Mouse (Mus musculus) thymus, adult 2 months (tissue): Measurements from ENCODE around the gene Pebp1. TPM values are rescaled to one million over a fixed set of nuclear protein-coding genes. Genes with fewer than 3 reads are reported as not detected.

Source experiments
- DNase-seq: peaks from one replicate; pipeline ENCODE4 v3.0.0; 2021
- H3K27ac ChIP-seq: fragments of 200-500 bp; 2 replicates; pipeline ENCODE4 v1.5.1; 2012; ENCODE audit warnings: low read length, control low read depth; ENCODE audit not compliant: control insufficient read depth, insufficient read depth
- H3K27me3 ChIP-seq: fragments of 200-500 bp; 2 replicates; pipeline ENCODE4 v1.6.1; 2012; ENCODE audit warnings: mild to moderate bottlenecking, low read length, moderate library complexity, mixed read lengths; ENCODE audit not compliant: control insufficient read depth, insufficient read depth
- H3K36me3 ChIP-seq: fragments of 200-500 bp; 2 replicates; pipeline ENCODE4 v1.6.1; 2012; ENCODE audit warnings: mild to moderate bottlenecking, low read length, moderate library complexity; ENCODE audit not compliant: control insufficient read depth, insufficient read depth
- H3K4me1 ChIP-seq: fragments of 200-500 bp; replicated peaks from 2 replicates; pipeline ENCODE4 v1.6.1; 2012; ENCODE audit warnings: low read length; ENCODE audit not compliant: control insufficient read depth, insufficient read depth
- H3K4me3 ChIP-seq: fragments of 200-500 bp; 2 replicates; pipeline ENCODE4 v1.5.1; 2012; ENCODE audit warnings: mild to moderate bottlenecking, low read length, control low read depth, moderate library complexity; ENCODE audit not compliant: control insufficient read depth, insufficient read depth
- CTCF ChIP-seq: fragments of 200-500 bp; IDR thresholded peaks from 2 replicates; pipeline ENCODE4 v1.5.1; 2012; ENCODE audit warnings: mild to moderate bottlenecking, control low read depth, low read length, moderate library complexity, borderline replicate concordance; ENCODE audit not compliant: control insufficient read depth, poor library complexity, insufficient read depth; ENCODE audit errors: extremely low read depth
- POLR2A ChIP-seq: fragments of 200-500 bp; IDR thresholded peaks from 2 replicates; pipeline ENCODE4 v1.6.1; 2012; ENCODE audit warnings: mild to moderate bottlenecking, low read length, control low read depth, moderate library complexity; ENCODE audit not compliant: control insufficient read depth, poor library complexity, insufficient read depth; ENCODE audit errors: extremely low read depth
- WGBS: fragments of 180-500 bp; shearing (Covaris S2); methylation state at CpG from one replicate; pipeline ENCODE4 v1.1.7; 2018; 5-methylcytosine and 5-hydroxymethylcytosine counted together
- polyA plus RNA-seq: library from polyadenylated mRNA; depleted of rRNA; stranded (reverse); fragments of >200 nt; gene quantifications from 2 replicates; pipeline ENCODE4 v1.2.3, GENCODE M21; 2012

Pebp1 gene
- polyA plus RNA-seq, 1 experiment = 498 TPM

- Histone ChIP-seq H3K4me3 (no peak overlapping the region), H3K4me1 (no peaks in the 10 kb centered on the region), H3K27ac (no peak overlapping the region), H3K36me3 (no peaks in the 10 kb centered on the region), H3K27me3 (no peaks in the 10 kb centered on the region)
- TF ChIP-seq CTCF (no peak), POLR2A (no peak)
- 92% methylated on average over 15 of the region's 15 CpGs for WGBS
- DNase-seq = no peak
These were observed 8.4 kb downstream of the Pebp1 start for GRCm38 (mm10) chr5:117278809-117279668.

GRCm38 (mm10) chr5:117277784-117278183 lies 9.6 kb downstream of the Pebp1 start:
- WGBS = 95% methylated on average over 6 of the region's 6 CpGs
- no peak overlapping the region for H3K4me3 ChIP-seq

GRCm38 (mm10) chr5:117274817-117275216 lies 12.6 kb downstream of the Pebp1 start:
- no peaks in the 10 kb centered on the region for H3K36me3 ChIP-seq
- no peak for TF ChIP-seq CTCF
- TF ChIP-seq POLR2A = no peak
- no peak overlapping the region for H3K4me3 ChIP-seq
- no peaks in the 10 kb centered on the region for H3K27me3 ChIP-seq
- WGBS = 79% methylated on average over 5 of the region's 5 CpGs
- no peak overlapping the region for H3K27ac ChIP-seq
- no peaks in the 10 kb centered on the region for H3K4me1 ChIP-seq
- DNase-seq = no peak

More at GRCm38 (mm10) chr5:117277784-117278183, 9.6 kb downstream of the Pebp1 start:
- no peaks in the 10 kb centered on the region for H3K4me1 ChIP-seq
- no peak for TF ChIP-seq POLR2A
- no peak for TF ChIP-seq CTCF
- H3K36me3 ChIP-seq = no peaks in the 10 kb centered on the region
- no peaks in the 10 kb centered on the region for H3K27me3 ChIP-seq
- no peak for DNase-seq
- no peak overlapping the region for H3K27ac ChIP-seq

GRCm38 (mm10) chr5:117271945-117272344 lies 15.5 kb downstream of the Pebp1 start:
- DNase-seq = no peak
- 98% methylated on average over 14 of the region's 14 CpGs for WGBS
- H3K4me3 ChIP-seq = no peak overlapping the region
- no peaks in the 10 kb centered on the region for H3K27me3 ChIP-seq
- no peak overlapping the region for H3K27ac ChIP-seq
- H3K36me3 ChIP-seq = no peaks in the 10 kb centered on the region
- H3K4me1 ChIP-seq = no peaks in the 10 kb centered on the region
- TF ChIP-seq POLR2A = no peak

GRCm38 (mm10) chr5:117269395-117269794 lies 18.0 kb downstream of the Pebp1 start:
- DNase-seq = no peak
- no peak for TF ChIP-seq POLR2A
- no peak for TF ChIP-seq CTCF
- Histone ChIP-seq H3K4me3 (no peak overlapping the region), H3K27ac (no peak overlapping the region), H3K36me3 (peaks cover 12% of the 10 kb centered on the region), H3K4me1 (no peaks in the 10 kb centered on the region), H3K27me3 (no peaks in the 10 kb centered on the region)
- WGBS = 98% methylated on average over 12 of the region's 12 CpGs

GRCm38 (mm10) chr5:117268749-117269148 lies 18.7 kb downstream of the Pebp1 start:
- 94% methylated on average over 5 of the region's 5 CpGs for WGBS
- no peak for TF ChIP-seq CTCF
- TF ChIP-seq POLR2A = no peak
- H3K27me3 ChIP-seq = no peaks in the 10 kb centered on the region
- peaks cover 18% of the 10 kb centered on the region for H3K36me3 ChIP-seq
- H3K4me1 ChIP-seq = no peaks in the 10 kb centered on the region
- no peak overlapping the region for H3K4me3 ChIP-seq
- DNase-seq = no peak
- H3K27ac ChIP-seq = no peak overlapping the region
